Mouse (Mus musculus): ENCODE results near the gene Gm49345. TPM values are rescaled to one million over a fixed set of nuclear protein-coding genes. Genes with fewer than 3 reads are reported as not detected.
"Not testable (repeated sequence)": the region's sequence is repeated elsewhere in the genome, so short reads cannot be mapped to it uniquely, and the experiment has no call there.

Gm49345 gene
- 0.26 TPM in 1 of 2 replicates, not detected in the other for polyA plus RNA-seq (2015; fragmentation: Nextera tagmentation; extraction: Ambion mirVana)

- peak within 1 kb of the TSS; percentile 69 for H3K27ac ChIP-seq
- H3K4me1 ChIP-seq = peaks cover 9% of the 10 kb centered on the region; the same call in 1 of the 2 replicates
- no peaks in the 10 kb centered on the region for H3K9me3 ChIP-seq
- no peaks in the 10 kb centered on the region for H3K27me3 ChIP-seq (replicated peaks)
- H3K4me2 ChIP-seq = peak within 1 kb of the TSS; percentile 59
- H3K9ac ChIP-seq = peak within 1 kb of the TSS; percentile 66
- WGBS = under 1% methylated on average over 19 of the region's 19 CpGs
- peak; percentile 100 for ATAC-seq (replicated peaks)
- H3K4me3 ChIP-seq = peak within 1 kb of the TSS; percentile 96
- H3K36me3 ChIP-seq (replicated peaks) = no peaks in the 10 kb centered on the region
These were observed at the start of gene Gm49345, which contains the start of gene Zfp729a for GRCm38 (mm10) chr13:67637294-67638007. Gene Gm49345 (minus strand): TSS chr13:67637769. Gene Zfp729a (minus strand): TSS chr13:67637791.

GRCm38 (mm10) chr13:67686971-67687370 lies 49.4 kb upstream of the Gm49345 start, which contains the start of gene Zfp738:
Gene Zfp738 (minus strand): TSS chr13:67687071.
- no peaks in the 10 kb centered on the region for H3K36me3 ChIP-seq (replicated peaks)
- no peak for ATAC-seq (replicated peaks)
- H3K27me3 ChIP-seq (replicated peaks) = no peaks in the 10 kb centered on the region
- H3K27ac ChIP-seq = no peak within 1 kb of the TSS
- 82% methylated on average over 4 of the region's 4 CpGs for WGBS
- no peak within 1 kb of the TSS for H3K4me2 ChIP-seq
- no peak within 1 kb of the TSS for H3K9ac ChIP-seq
- H3K9me3 ChIP-seq = no peaks in the 10 kb centered on the region
- no peak within 1 kb of the TSS for H3K4me3 ChIP-seq
- H3K4me1 ChIP-seq = peaks cover 8% of the 10 kb centered on the region

DNA sequence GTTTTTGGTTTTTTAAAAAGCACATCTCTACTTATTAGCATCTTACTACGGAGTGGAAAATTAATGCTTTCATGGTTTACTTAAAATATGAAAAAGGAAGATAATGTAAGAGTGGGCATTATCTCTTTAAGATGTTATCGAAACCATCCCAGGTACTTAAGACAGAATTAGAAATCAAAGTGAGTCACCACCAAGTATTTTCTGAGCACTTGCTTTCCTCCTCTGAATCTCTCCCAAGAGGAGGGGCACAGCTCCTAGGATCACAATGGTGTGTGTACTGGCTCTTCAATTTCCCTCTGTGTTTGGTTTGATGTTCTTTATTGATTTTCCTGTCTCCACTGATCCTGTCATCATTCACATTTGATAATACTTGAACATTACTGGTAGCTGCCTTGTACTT lies 46.3 kb upstream of the Gm49345 start:
- H3K4me2 ChIP-seq = peak overlapping the region; percentile 67
- not testable (repeated sequence) for H3K27ac ChIP-seq; H3K9ac ChIP-seq; H3K4me1 ChIP-seq; H3K27me3 ChIP-seq (replicated peaks); H3K36me3 ChIP-seq (replicated peaks); H3K9me3 ChIP-seq
- H3K4me3 ChIP-seq = peak overlapping the region; percentile 65
- 54% methylated on average over 2 of the region's 2 CpGs for WGBS
- peak; percentile 57 for ATAC-seq (replicated peaks)

DNA sequence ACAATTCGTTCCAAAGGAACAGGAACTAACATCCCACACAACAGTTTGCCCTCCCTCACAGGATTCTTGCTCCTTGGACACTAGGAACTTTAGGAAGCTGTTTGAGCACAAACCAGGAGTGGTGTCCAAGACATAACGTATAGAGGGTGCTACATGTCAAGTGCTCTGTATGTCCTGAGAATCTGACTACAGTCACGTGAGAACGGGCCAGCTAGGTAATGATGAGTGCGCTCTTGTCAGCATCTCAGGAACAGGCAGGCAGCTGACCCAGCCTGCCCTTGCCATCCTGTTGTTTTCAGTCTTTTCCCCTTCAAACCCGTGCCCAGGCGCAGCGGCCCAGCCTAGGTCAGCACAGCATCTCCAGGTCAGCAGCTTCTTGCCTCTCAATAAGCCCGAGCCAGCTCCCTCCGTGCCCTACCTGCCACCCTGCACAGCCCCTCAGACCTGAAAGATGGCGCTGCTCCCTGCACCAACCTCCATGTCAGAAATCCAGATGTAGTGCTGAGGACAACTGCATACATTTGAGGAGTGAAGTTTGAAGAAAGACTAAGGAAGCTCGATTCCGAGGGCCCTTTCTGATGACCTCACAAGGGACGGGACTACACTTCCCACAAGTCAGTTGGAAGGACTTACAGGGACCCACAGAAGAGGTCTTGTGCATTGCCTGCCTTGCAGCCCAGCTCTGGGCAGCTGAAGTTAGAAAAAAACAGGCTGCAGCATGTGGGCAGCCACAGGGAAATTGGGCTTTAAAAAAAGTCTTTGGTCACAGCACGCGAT lies 45.6 kb upstream of the Gm49345 start:
- peak overlapping the region; percentile 67 for H3K4me2 ChIP-seq
- peak overlapping the region; percentile 63 for H3K9ac ChIP-seq
- H3K9me3 ChIP-seq; H3K4me1 ChIP-seq; H3K27me3 ChIP-seq (replicated peaks); H3K36me3 ChIP-seq (replicated peaks): not testable (repeated sequence)
- 8% methylated on average over 16 of the region's 16 CpGs for WGBS
- peak overlapping the region; percentile 63 for H3K27ac ChIP-seq
- peak; percentile 100 for ATAC-seq (replicated peaks)
- peak overlapping the region; percentile 65 for H3K4me3 ChIP-seq

DNA sequence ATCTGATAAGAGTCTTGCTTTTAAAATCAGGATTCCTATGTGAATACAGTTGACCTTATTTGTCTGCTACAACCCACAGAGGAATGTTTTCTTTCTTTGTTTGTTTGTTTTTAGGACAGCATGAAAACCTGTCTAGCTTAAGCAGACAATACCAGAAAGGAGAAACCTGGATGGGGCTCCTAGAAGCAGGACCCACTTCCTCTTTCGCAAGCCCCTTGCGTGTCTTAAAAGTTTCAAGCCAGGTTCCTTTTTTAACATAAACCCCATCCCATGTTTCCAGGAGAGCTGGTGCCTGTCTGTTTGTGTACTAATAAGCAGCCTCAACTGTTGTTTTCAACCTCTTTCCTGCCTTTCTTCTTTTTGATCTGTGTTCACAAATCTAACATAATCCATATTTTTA lies 37.3 kb upstream of the Gm49345 start:
- Histone ChIP-seq H3K9ac (no peak overlapping the region), H3K4me2 (no peak overlapping the region), H3K27me3 (replicated peaks) (no peaks in the 10 kb centered on the region), H3K4me3 (no peak overlapping the region), H3K4me1 (no peaks in the 10 kb centered on the region), H3K9me3 (no peaks in the 10 kb centered on the region), H3K36me3 (replicated peaks) (peaks cover 5% of the 10 kb centered on the region), H3K27ac (no peak overlapping the region)
- 96% methylated on average over 2 of the region's 2 CpGs for WGBS
- ATAC-seq (replicated peaks) = no peak

DNA sequence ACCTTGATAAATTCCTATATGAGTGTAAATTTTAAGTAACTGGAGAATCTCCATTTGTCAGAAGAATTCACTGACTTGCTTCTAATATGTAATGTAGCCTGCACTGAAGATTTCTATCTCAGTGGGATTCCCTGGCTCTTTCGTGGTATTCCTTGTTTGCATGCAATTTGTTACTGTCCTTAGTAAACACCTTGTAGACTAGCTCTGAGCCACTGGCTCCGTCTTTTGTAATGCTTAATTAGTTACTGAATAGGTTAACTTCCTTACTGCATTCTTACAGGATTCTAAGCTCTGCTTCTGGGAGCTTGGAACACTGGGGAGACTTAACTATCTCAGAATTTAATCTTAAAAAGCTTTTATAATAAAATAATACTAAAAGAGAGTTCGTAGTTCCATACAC lies 14.9 kb upstream of the Gm49345 start:
- Histone ChIP-seq H3K36me3 (replicated peaks) (no peaks in the 10 kb centered on the region), H3K9ac (no peak overlapping the region), H3K4me2 (no peak overlapping the region), H3K27me3 (replicated peaks) (no peaks in the 10 kb centered on the region), H3K9me3 (no peaks in the 10 kb centered on the region), H3K4me1 (no peaks in the 10 kb centered on the region), H3K4me3 (no peak overlapping the region), H3K27ac (no peak overlapping the region)
- ATAC-seq (replicated peaks) = no peak
- WGBS = 36% methylated on average over 3 of the region's 3 CpGs

DNA sequence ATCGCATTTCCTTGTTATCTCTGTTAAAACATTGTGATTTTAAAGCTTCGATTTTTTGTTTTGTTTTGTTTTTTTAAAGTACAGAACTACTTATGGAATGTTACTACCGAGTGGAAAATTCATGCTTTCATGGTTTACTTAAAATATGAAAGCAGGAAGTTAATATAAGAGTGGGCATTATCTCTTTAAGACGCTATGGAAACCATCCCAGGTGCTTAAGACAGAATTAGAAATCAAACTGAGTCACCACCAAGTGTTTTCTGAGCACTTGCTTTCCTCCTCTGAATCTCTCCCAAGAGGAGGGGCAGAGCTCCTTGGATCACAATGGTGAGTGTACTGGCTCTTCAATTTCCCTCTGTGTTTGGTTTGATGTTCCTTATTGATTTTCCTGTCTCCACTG lies 27.5 kb downstream of the Gm49345 start:
- H3K9ac ChIP-seq = no peak overlapping the region
- ATAC-seq (replicated peaks) = no peak
- no peak overlapping the region for H3K4me2 ChIP-seq
- no peaks in the 10 kb centered on the region for H3K36me3 ChIP-seq (replicated peaks)
- 92% methylated on average over 4 of the region's 4 CpGs for WGBS
- H3K9me3 ChIP-seq = no peaks in the 10 kb centered on the region
- peaks cover 8% of the 10 kb centered on the region for H3K4me1 ChIP-seq
- H3K27ac ChIP-seq = no peak overlapping the region
- H3K27me3 ChIP-seq (replicated peaks) = no peaks in the 10 kb centered on the region
- H3K4me3 ChIP-seq = peak overlapping the region; percentile 88

DNA sequence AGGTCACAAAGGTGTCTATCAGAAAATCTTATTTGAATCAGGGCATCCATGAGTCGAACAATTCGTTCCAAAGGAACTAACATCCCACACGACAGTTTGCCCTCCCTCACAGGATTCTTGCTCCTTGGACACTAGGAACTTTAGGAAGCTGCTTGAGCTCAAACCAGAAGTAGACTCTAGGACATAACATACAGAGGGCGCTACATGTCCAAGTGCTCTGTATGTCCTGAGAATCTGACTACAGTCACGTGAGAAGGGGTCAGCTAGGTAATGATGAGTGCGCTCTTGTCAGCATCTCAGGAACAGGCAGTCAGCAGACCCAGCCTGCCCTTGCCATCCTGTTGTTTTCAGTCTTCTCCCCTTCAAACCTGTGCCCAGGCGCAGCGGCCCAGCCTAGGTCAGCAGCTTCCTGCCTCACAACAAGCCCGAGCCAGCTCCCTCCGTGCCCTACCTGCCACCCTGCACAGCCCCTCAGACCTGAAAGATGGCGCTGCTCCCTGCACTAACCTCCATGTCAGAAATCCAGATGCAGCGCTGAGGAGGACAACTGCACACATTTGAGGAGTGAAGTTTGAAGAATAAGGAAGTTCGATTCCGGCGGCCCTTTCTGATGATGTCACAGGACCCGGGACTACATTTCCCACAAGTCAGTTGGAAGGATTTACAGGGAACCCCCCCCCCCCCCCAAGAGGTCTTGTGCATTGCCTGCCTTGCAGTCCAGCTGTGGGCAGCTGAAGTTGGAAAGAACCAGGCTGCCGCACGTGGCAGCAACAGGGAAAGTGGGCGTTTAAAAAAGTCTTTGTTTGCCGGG lies 28.3 kb downstream of the Gm49345 start, which contains the start of gene Zfp729b:
TSS of gene Zfp729b (minus strand) at position 642 of the 811 bp plus-strand sequence.
- Histone ChIP-seq H3K4me2 (peak within 1 kb of the TSS; percentile 61), H3K4me1 (peaks cover 8% of the 10 kb centered on the region), H3K4me3 (peak within 1 kb of the TSS; percentile 88), H3K36me3 (replicated peaks) (no peaks in the 10 kb centered on the region), H3K27me3 (replicated peaks) (no peaks in the 10 kb centered on the region), H3K9me3 (no peaks in the 10 kb centered on the region), H3K27ac (peak within 1 kb of the TSS; percentile 76), H3K9ac (peak within 1 kb of the TSS; percentile 78)
- peak; percentile 99 for ATAC-seq (replicated peaks)
- 2% methylated on average over 20 of the region's 20 CpGs for WGBS

DNA sequence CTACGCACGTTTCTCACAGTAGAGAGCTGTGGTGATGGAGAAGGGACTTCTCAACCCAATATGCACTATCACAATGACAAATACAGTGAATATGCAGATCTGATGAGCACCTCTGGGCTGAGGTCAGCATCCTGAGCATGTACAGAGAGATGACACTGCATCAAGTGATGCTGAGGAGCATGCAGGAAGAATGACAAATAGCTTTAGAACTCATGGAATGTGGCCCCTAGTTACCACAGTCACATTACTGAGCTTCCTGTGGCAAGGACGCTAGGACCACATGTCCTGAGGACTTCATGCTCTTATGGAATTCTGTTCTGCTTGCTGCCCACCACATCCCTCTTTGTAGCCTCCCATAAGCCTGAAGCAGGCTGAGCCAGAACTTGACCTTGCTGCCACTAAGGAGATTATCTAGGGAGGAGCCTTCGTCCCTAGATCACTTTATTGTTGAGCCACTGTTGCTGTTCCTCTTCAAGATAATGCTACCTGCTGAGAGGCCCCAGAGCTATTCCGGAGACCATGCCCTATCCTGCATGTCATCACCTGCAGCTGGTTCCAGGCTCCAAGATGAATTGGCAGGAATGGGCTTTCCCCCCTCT lies 64.9 kb downstream of the Gm49345 start:
- Histone ChIP-seq H3K27ac (no peak overlapping the region), H3K36me3 (replicated peaks) (no peaks in the 10 kb centered on the region), H3K9me3 (no peaks in the 10 kb centered on the region), H3K9ac (no peak overlapping the region), H3K4me3 (no peak overlapping the region), H3K4me1 (no peaks in the 10 kb centered on the region), H3K4me2 (no peak overlapping the region), H3K27me3 (replicated peaks) (no peaks in the 10 kb centered on the region)
- ATAC-seq (replicated peaks) = no peak
- 66% methylated on average over 5 of the region's 5 CpGs for WGBS

- Histone ChIP-seq H3K27me3 (replicated peaks) (no peaks in the 10 kb centered on the region), H3K27ac (peak within 1 kb of the TSS; percentile 85), H3K4me2 (peak within 1 kb of the TSS; percentile 73), H3K4me3 (peak within 1 kb of the TSS; percentile 64), H3K9ac (peak within 1 kb of the TSS; percentile 69), H3K4me1 (peaks cover 20% of the 10 kb centered on the region), H3K9me3 (no peaks in the 10 kb centered on the region), H3K36me3 (replicated peaks) (no peaks in the 10 kb centered on the region)
- peak; percentile 24; the same call in 1 of the 2 replicates for ATAC-seq (replicated peaks)
- 73% methylated on average over 4 of the region's 4 CpGs for WGBS
These were observed 83.8 kb downstream of the Gm49345 start, which contains the start of gene Zfp748 for GRCm38 (mm10) chr13:67553730-67554129. Gene Zfp748 (minus strand): TSS chr13:67553830.

DNA sequence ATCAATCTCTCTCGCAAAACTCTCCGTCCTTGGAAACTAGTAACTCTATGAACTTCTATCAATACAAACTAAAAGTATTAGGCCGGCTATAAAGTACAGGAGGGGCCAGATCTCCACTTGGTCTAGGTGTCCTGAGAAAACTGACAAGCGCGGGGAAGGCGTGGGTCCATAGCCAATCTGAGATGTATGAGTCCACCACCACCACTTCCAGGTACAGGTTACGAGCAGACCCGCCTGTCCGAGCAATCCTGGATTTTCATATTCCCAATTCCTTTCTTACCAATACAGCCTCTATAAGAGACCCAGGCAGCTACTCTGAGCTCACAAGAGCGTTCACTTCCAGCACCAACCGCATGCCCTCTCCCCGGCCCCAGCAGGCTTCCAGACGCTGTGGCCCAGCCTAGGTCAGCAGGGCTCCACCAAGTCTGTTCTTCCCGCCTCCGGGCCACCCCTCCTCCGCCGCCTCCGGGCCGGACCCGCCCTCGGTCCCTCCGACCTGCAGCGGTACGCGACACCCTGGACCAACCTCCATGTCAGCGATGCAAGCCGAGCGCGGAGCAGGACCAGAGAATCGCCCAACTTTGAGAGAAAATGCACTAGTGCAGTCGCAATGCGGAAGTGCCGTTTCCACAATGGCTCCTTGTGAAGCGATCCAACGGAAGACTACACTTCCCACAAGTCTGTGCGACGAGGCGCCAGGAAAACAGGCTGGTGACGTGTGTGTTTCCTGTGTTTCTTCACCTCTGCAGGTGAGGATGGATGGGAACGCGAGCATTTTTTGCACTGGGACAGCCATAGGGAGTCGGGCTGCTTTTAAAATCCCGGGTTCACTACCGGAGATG lies 84.8 kb downstream of the Gm49345 start:
- Histone ChIP-seq H3K36me3 (replicated peaks) (no peaks in the 10 kb centered on the region), H3K9me3 (no peaks in the 10 kb centered on the region), H3K9ac (peak overlapping the region; percentile 69), H3K4me3 (peak overlapping the region; percentile 64), H3K27ac (peak overlapping the region; percentile 85), H3K4me1 (peaks cover 20% of the 10 kb centered on the region), H3K27me3 (replicated peaks) (no peaks in the 10 kb centered on the region), H3K4me2 (peak overlapping the region; percentile 73)
- peak; percentile 99 for ATAC-seq (replicated peaks)
- under 1% methylated on average over 44 of the region's 44 CpGs for WGBS
